Mouse (Mus musculus): ENCODE data around the gene Gabarap. TPM values are rescaled to one million over a fixed set of nuclear protein-coding genes. Genes with fewer than 3 reads are reported as not detected.
A peak's percentile ranks its signal among the peaks of the same experiment; 100 is the strongest.

Gabarap gene
- polyA plus RNA-seq, 1 experiment from 2014 or later: 507 TPM

DNA sequence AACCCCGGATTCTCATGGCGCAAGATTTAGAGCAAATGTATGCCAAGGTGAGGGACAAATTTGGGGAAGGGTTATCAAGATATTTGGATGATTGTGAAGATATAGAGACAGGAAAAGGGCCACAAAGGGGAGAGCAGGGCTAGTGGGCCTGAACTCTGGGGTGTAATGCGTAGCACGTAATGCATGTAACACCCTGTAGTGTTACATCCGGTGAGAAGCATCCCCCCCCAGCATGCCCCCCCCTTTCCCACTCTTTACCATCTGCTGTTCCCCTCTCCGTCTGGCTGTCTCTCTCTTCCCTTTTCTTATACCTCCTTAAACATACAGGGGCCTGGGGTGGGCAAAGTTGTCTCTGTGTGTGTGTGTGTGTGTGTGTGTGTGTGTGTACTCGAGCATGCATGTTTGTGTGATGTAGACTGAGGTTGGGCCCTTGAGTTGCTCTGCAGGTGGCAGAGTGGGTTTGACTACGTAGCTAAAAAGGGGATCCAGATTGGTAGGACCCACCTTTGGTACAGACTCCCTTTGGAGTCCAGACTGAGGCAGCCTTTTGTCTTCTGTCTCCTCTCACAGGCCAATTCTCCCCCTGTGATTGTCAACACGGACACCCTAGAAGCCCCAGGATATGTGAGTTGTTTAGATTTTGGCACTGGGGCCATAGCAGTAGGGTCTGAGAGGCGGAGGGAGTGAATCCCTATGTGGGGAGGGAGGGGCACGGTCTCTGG, 39.0 kb downstream of the Gabarap start:
- peak overlapping the region; percentile 98 for H3K27ac ChIP-seq
- peak overlapping the region; percentile 66 for H3K4me2 ChIP-seq
- H3K36me3 ChIP-seq (replicated peaks): peaks cover 28% of the 10 kb centered on the region
- H3K4me1 ChIP-seq: peaks cover 63% of the 10 kb centered on the region
- no peaks in the 10 kb centered on the region for H3K9me3 ChIP-seq
- WGBS: 14% methylated on average over 11 of the region's 11 CpGs
- ATAC-seq (replicated peaks): peak; percentile 62
- H3K9ac ChIP-seq: peak overlapping the region; percentile 40
- H3K4me3 ChIP-seq: peak overlapping the region; percentile 39
- no peaks in the 10 kb centered on the region for H3K27me3 ChIP-seq (replicated peaks)

DNA sequence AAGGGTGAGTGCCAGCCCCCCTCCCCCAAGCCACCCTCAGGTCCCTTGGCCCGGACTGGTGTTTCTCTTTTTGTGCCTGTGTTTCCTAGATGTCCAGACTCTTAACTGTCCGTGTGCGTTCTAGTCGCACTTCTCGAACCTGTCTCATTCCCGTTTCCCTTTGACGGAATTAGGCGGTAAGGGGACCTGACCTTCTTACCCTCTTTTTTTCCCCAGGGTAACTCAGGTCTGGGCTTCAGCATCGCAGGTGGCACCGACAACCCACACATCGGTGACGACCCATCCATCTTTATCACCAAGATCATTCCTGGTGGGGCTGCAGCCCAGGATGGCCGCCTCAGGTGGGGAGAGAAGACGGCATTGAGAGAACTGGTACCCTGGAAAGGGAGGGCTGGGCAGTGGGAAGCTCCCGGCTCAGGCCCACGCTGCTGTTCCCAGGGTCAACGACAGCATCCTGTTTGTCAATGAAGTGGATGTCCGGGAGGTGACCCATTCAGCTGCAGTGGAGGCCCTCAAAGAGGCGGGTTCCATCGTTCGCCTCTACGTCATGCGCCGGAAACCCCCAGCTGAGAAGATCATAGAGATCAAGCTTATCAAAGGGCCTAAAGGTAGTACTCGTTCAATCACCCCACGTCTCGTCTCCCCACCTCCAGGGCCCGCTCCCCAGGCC, 39.8 kb downstream of the Gabarap start:
- Histone ChIP-seq H3K9me3 (no peaks in the 10 kb centered on the region), H3K36me3 (replicated peaks) (peaks cover 28% of the 10 kb centered on the region), H3K4me2 (peak overlapping the region; percentile 66), H3K27ac (peak overlapping the region; percentile 98), H3K27me3 (replicated peaks) (no peaks in the 10 kb centered on the region), H3K9ac (peak overlapping the region; percentile 40; the same call in 1 of the 2 replicates), H3K4me1 (peaks cover 55% of the 10 kb centered on the region), H3K4me3 (peak overlapping the region; percentile 39)
- no peak for ATAC-seq (replicated peaks)
- WGBS: 92% methylated on average over 28 of the region's 28 CpGs

DNA sequence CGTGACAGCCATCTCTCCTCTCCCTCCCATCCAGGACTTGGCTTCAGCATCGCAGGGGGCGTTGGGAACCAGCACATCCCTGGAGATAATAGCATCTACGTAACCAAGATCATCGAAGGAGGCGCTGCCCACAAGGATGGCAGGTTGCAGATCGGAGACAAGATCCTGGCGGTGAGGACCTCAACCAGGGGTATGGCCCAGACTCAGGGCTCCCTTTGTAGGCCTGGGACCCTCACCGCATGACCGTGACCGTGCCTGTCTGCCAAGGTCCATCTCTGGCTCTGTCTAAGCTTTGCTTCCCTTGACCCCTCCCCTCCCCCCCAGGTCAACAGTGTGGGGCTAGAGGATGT, 40.4 kb downstream of the Gabarap start:
- no peak overlapping the region for H3K27ac ChIP-seq
- 96% methylated on average over 11 of the region's 11 CpGs for WGBS

DNA sequence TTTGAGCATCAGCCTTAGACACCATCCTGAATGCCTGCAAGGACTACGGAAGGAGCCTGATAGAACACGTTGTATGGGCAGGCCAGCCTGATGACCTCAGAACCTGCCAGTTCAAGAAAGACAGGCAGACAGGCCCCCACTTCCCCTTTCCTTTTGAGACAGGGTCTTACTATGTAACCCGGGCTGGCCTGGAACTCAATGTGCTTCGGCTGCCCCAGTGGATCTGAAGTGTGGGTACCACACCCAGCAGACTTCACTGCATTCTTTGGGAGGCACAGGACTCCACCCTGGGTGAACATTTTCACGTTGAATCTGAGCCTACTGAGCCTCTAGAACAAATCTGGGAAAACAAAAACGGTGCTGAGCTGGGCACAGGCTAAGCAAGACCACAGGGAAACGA, 47.2 kb downstream of the Gabarap start:
- no peak for ATAC-seq (replicated peaks)
- Histone ChIP-seq H3K4me3 (no peak overlapping the region), H3K4me2 (no peak overlapping the region), H3K36me3 (replicated peaks) (peaks cover 30% of the 10 kb centered on the region), H3K27ac (no peak overlapping the region), H3K27me3 (replicated peaks) (no peaks in the 10 kb centered on the region), H3K4me1 (no peaks in the 10 kb centered on the region), H3K9me3 (no peaks in the 10 kb centered on the region), H3K9ac (no peak overlapping the region)
- 85% methylated on average over 7 of the region's 7 CpGs for WGBS

More for the DNA sequence above, 40.4 kb downstream of the Gabarap start:
- Histone ChIP-seq H3K9ac (no peak overlapping the region), H3K36me3 (replicated peaks) (peaks cover 28% of the 10 kb centered on the region), H3K4me3 (no peak overlapping the region), H3K4me2 (no peak overlapping the region), H3K27me3 (replicated peaks) (no peaks in the 10 kb centered on the region), H3K9me3 (no peaks in the 10 kb centered on the region), H3K4me1 (peaks cover 50% of the 10 kb centered on the region)
- ATAC-seq (replicated peaks): no peak

DNA sequence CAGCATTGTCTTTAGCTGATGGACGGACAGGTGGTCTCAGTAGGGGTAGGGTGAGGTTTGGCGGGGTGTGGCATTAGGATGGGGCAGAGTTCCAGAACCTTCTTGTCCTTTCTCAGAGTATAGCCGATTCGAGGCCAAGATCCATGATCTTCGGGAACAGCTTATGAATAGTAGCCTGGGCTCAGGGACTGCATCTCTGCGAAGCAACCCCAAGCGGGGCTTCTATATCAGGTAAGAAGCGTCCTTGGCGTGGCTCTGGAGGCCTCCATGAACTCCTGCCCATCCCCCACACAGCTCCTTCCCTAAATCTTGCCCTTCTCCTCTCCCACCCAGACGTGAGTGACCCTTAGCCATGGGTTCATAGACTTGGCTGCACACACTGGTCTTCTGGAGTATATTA, 48.7 kb downstream of the Gabarap start:
- no peak overlapping the region for H3K9ac ChIP-seq
- H3K4me1 ChIP-seq: no peaks in the 10 kb centered on the region
- H3K27me3 ChIP-seq (replicated peaks): no peaks in the 10 kb centered on the region
- no peak for ATAC-seq (replicated peaks)
- WGBS: 93% methylated on average over 10 of the region's 10 CpGs
- H3K27ac ChIP-seq: no peak overlapping the region
- H3K36me3 ChIP-seq (replicated peaks): peaks cover 27% of the 10 kb centered on the region; the same call in 1 of the 2 replicates
- H3K9me3 ChIP-seq: no peaks in the 10 kb centered on the region
- no peak overlapping the region for H3K4me2 ChIP-seq
- H3K4me3 ChIP-seq: no peak overlapping the region

DNA sequence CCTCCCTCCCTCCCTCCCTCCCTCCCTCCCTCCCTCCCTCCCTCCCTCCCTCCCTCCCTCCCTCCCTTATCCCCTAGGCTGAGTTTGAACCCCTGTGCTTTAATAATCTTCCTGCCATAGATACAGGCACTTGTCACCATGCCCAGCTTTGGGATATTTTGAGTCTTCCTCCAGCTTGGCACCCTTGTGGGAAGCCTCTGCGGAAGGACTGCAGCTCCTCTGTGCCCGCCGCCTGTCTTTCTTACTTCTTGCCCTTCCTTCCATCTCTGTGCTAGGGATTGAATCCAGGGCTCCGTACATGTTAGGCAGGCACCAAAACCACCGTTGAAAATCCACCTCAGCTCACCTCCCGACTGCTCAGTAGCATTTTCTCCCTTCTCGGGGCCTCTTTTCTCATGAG, 49.2 kb downstream of the Gabarap start:
- 91% methylated on average over 7 of the region's 7 CpGs for WGBS
- H3K4me1 ChIP-seq: no peaks in the 10 kb centered on the region
- H3K27me3 ChIP-seq (replicated peaks): no peaks in the 10 kb centered on the region
- H3K9me3 ChIP-seq: no peaks in the 10 kb centered on the region
- ATAC-seq (replicated peaks): no peak
- no peak overlapping the region for H3K9ac ChIP-seq
- no peak overlapping the region for H3K4me2 ChIP-seq
- H3K27ac ChIP-seq: no peak overlapping the region
- H3K36me3 ChIP-seq (replicated peaks): peaks cover 32% of the 10 kb centered on the region; the same call in 1 of the 2 replicates
- H3K4me3 ChIP-seq: no peak overlapping the region

DNA sequence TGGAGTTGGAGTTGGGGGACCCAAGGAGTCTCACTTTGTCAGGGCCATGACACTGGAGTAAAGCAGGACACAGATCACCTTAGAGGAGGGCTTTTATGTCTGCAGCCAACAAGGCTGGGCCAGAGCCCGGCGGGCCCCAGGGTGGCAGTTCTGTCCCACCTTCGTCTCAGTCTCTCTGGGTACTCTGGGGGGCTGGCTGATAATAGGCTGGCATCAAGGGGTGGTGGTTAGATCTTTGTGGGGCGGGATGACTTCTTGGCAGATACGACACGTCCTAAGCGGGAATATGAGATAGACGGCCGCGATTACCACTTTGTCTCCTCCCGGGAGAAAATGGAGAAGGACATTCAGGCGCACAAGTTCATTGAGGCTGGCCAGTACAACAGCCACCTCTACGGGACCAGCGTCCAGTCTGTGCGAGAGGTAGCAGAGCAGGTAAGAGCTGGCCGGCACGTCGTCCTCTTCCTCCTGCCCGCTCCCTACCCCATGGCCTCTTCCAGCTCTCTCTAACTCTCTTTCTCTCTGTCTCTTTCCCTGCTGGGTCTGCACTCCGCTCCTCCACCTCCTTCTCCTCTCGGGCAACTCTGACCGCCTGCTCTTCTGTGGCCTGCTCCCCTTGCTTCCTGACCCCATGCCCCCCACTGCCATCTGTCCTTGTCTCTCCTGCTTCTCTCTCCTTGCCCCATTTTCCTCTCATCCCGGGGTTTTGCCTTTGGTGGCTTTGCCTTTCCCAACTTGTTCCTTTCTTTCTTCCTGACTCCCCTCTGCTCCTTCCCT, 51.6 kb downstream of the Gabarap start:
- no peak overlapping the region for H3K4me2 ChIP-seq
- no peaks in the 10 kb centered on the region for H3K9me3 ChIP-seq
- no peaks in the 10 kb centered on the region for H3K4me1 ChIP-seq
- WGBS: 92% methylated on average over 23 of the region's 23 CpGs
- H3K27ac ChIP-seq: no peak overlapping the region
- no peak overlapping the region for H3K4me3 ChIP-seq
- H3K27me3 ChIP-seq (replicated peaks): no peaks in the 10 kb centered on the region
- no peak overlapping the region for H3K9ac ChIP-seq
- H3K36me3 ChIP-seq (replicated peaks): peaks cover 36% of the 10 kb centered on the region; the same call in 1 of the 2 replicates
- ATAC-seq (replicated peaks): no peak

DNA sequence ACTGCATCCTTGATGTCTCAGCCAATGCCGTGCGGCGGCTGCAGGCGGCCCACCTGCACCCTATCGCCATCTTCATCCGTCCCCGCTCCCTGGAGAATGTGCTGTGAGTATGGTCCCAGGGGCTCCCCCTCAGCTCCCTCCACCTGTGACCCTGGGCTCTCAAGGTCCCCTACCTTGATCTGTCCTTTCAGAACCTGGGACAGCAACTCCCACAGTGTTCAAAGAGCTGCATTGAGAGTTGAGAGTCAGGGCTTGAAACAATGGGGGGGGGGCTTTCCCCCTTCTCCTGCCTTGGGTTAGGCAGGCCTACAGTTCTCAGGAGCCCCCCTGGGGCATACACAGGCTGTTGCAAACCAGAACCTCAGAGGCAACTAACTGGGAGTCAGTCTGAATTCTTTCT, 52.7 kb downstream of the Gabarap start:
- H3K9me3 ChIP-seq: no peaks in the 10 kb centered on the region
- H3K36me3 ChIP-seq (replicated peaks): peaks cover 30% of the 10 kb centered on the region; the same call in 1 of the 2 replicates
- no peak overlapping the region for H3K9ac ChIP-seq
- H3K4me3 ChIP-seq: no peak overlapping the region
- no peaks in the 10 kb centered on the region for H3K27me3 ChIP-seq (replicated peaks)
- no peak overlapping the region for H3K27ac ChIP-seq
- 82% methylated on average over 7 of the region's 7 CpGs for WGBS
- no peak for ATAC-seq (replicated peaks)
- H3K4me2 ChIP-seq: no peak overlapping the region
- no peaks in the 10 kb centered on the region for H3K4me1 ChIP-seq

MicroRNA genes within 50 kb of the gene (microRNA counts, 519-probe panel; counts per million panel counts)
- microRNA mmu-miR-324-3p (not detected), microRNA mmu-miR-324-5p (2,761 counts per million, percentile 60 among the panel's probes with 10 or more counts)

Small RNAs within 50 kb of the gene (microRNA-seq; reads per million reads assigned to microRNA genes)
- gene Gm44349: not detected
- gene Mir324: 3,734 reads per million, percentile 89 among the genes with 10 or more reads in this experiment

Other genes with a start within 250 kb of the Gabarap start
- 15.9 and 17.4 TPM in 2 replicates for gene Polr2a, start 232.5 kb upstream of the Gabarap start, polyA plus RNA-seq (2015; fragmentation: Nextera tagmentation; extraction: Ambion mirVana)
- gene Slc35g3, start 229.2 kb upstream of the Gabarap start, polyA plus RNA-seq (2015; fragmentation: Nextera tagmentation; extraction: Ambion mirVana): 0.17 and 0.26 TPM in 2 replicates
- 4.1 and 4.3 TPM in 2 replicates for gene Zbtb4, start 225.2 kb upstream of the Gabarap start, polyA plus RNA-seq (2015; fragmentation: Nextera tagmentation; extraction: Ambion mirVana)
- gene Chrnb1, start 195.2 kb upstream of the Gabarap start, polyA plus RNA-seq (2015; fragmentation: Nextera tagmentation; extraction: Ambion mirVana): 0.98 and 1.2 TPM in 2 replicates
- gene Fgf11, start 189.3 kb upstream of the Gabarap start, polyA plus RNA-seq (2015; fragmentation: Nextera tagmentation; extraction: Ambion mirVana): 3.7 and 4.5 TPM in 2 replicates
- 0.74 and 0.86 TPM in 2 replicates for gene Tmem102, start 185.5 kb upstream of the Gabarap start, polyA plus RNA-seq (2015; fragmentation: Nextera tagmentation; extraction: Ambion mirVana)
- gene Gm39566, start 175.8 kb upstream of the Gabarap start, polyA plus RNA-seq (2015; fragmentation: Nextera tagmentation; extraction: Ambion mirVana): not detected in 2 replicates
- gene Spem2, start 172.7 kb upstream of the Gabarap start, polyA plus RNA-seq (2015; fragmentation: Nextera tagmentation; extraction: Ambion mirVana): not detected in 2 replicates
- 0.55 and 0.65 TPM in 2 replicates for gene Spem1, start 169.0 kb upstream of the Gabarap start, polyA plus RNA-seq (2015; fragmentation: Nextera tagmentation; extraction: Ambion mirVana)
- 24.0 and 24.2 TPM in 2 replicates for gene Nlgn2, start 153.4 kb upstream of the Gabarap start, polyA plus RNA-seq (2015; fragmentation: Nextera tagmentation; extraction: Ambion mirVana)
- gene Tmem256, start 152.6 kb upstream of the Gabarap start, polyA plus RNA-seq (2015; fragmentation: Nextera tagmentation; extraction: Ambion mirVana): 318 and 320 TPM in 2 replicates
- gene Plscr3, start 144.8 kb upstream of the Gabarap start, polyA plus RNA-seq (2015; fragmentation: Nextera tagmentation; extraction: Ambion mirVana): 52.3 and 53.5 TPM in 2 replicates
- gene Tnk1, start 132.4 kb upstream of the Gabarap start, polyA plus RNA-seq (2015; fragmentation: Nextera tagmentation; extraction: Ambion mirVana): 0.10 and 0.28 TPM in 2 replicates
- not detected in 2 replicates for gene Tmem95, start 113.1 kb upstream of the Gabarap start, polyA plus RNA-seq (2015; fragmentation: Nextera tagmentation; extraction: Ambion mirVana)
- gene Kctd11, start 109.7 kb upstream of the Gabarap start, polyA plus RNA-seq (2015; fragmentation: Nextera tagmentation; extraction: Ambion mirVana): 1.7 and 1.9 TPM in 2 replicates
- gene Acap1, start 95.6 kb upstream of the Gabarap start, polyA plus RNA-seq (2015; fragmentation: Nextera tagmentation; extraction: Ambion mirVana): 0.46 and 0.52 TPM in 2 replicates
- gene 2810408A11Rik, start 90.2 kb upstream of the Gabarap start, polyA plus RNA-seq (2015; fragmentation: Nextera tagmentation; extraction: Ambion mirVana): 11.1 and 11.8 TPM in 2 replicates
- gene Neurl4, start 90.1 kb upstream of the Gabarap start, polyA plus RNA-seq (2015; fragmentation: Nextera tagmentation; extraction: Ambion mirVana): 23.2 and 24.2 TPM in 2 replicates
- gene Gps2, start 77.3 kb upstream of the Gabarap start, polyA plus RNA-seq (2015; fragmentation: Nextera tagmentation; extraction: Ambion mirVana): 77.6 and 86.6 TPM in 2 replicates
- gene Eif5a, start 69.2 kb upstream of the Gabarap start, polyA plus RNA-seq (2015; fragmentation: Nextera tagmentation; extraction: Ambion mirVana): 1,022 and 1,040 TPM in 2 replicates
- 5.6 and 6.4 TPM in 2 replicates for gene Ybx2, start 55.3 kb upstream of the Gabarap start, polyA plus RNA-seq (2015; fragmentation: Nextera tagmentation; extraction: Ambion mirVana)
- gene Slc2a4, start 43.0 kb upstream of the Gabarap start, polyA plus RNA-seq (2015; fragmentation: Nextera tagmentation; extraction: Ambion mirVana): 3.3 TPM in 2 replicates
- 0.58 and 0.59 TPM in 2 replicates for gene Cldn7, start 26.4 kb upstream of the Gabarap start, polyA plus RNA-seq (2015; fragmentation: Nextera tagmentation; extraction: Ambion mirVana)
- gene Ctdnep1, start 10.0 kb upstream of the Gabarap start, polyA plus RNA-seq (2015; fragmentation: Nextera tagmentation; extraction: Ambion mirVana): 22.5 and 25.4 TPM in 2 replicates
- 162 and 177 TPM in 2 replicates for gene Elp5, start 8.6 kb upstream of the Gabarap start, polyA plus RNA-seq (2015; fragmentation: Nextera tagmentation; extraction: Ambion mirVana)
- gene Phf23, start 4.6 kb downstream of the Gabarap start, polyA plus RNA-seq (2015; fragmentation: Nextera tagmentation; extraction: Ambion mirVana): 57.1 and 58.8 TPM in 2 replicates
- 30.4 and 31.0 TPM in 2 replicates for gene Dvl2, start 9.5 kb downstream of the Gabarap start, polyA plus RNA-seq (2015; fragmentation: Nextera tagmentation; extraction: Ambion mirVana)
- 57.2 and 57.6 TPM in 2 replicates for gene Acadvl, start 24.3 kb downstream of the Gabarap start, polyA plus RNA-seq (2015; fragmentation: Nextera tagmentation; extraction: Ambion mirVana)
- 27.8 and 30.4 TPM in 2 replicates for gene Dlg4, start 25.8 kb downstream of the Gabarap start, polyA plus RNA-seq (2015; fragmentation: Nextera tagmentation; extraction: Ambion mirVana)
- gene Asgr1, start 62.9 kb downstream of the Gabarap start, polyA plus RNA-seq (2015; fragmentation: Nextera tagmentation; extraction: Ambion mirVana): 3.7 and 3.8 TPM in 2 replicates
- gene Asgr2, start 101.5 kb downstream of the Gabarap start, polyA plus RNA-seq (2015; fragmentation: Nextera tagmentation; extraction: Ambion mirVana): not detected in 2 replicates
- gene Mgl2, start 139.2 kb downstream of the Gabarap start, polyA plus RNA-seq (2015; fragmentation: Nextera tagmentation; extraction: Ambion mirVana): 1.2 and 1.5 TPM in 2 replicates
- 0.89 and 2.1 TPM in 2 replicates for gene Clec10a, start 165.1 kb downstream of the Gabarap start, polyA plus RNA-seq (2015; fragmentation: Nextera tagmentation; extraction: Ambion mirVana)
- 6.4 and 8.6 TPM in 2 replicates for gene Slc16a11, start 221.6 kb downstream of the Gabarap start, polyA plus RNA-seq (2015; fragmentation: Nextera tagmentation; extraction: Ambion mirVana)
- gene Slc16a13, start 229.9 kb downstream of the Gabarap start, polyA plus RNA-seq (2015; fragmentation: Nextera tagmentation; extraction: Ambion mirVana): 14.2 and 15.0 TPM in 2 replicates
- 5.3 and 5.6 TPM in 2 replicates for gene Bcl6b, start 238.7 kb downstream of the Gabarap start, polyA plus RNA-seq (2015; fragmentation: Nextera tagmentation; extraction: Ambion mirVana)
- gene 0610010K14Rik, start 246.8 kb downstream of the Gabarap start, polyA plus RNA-seq (2015; fragmentation: Nextera tagmentation; extraction: Ambion mirVana): 173 TPM in 2 replicates
- 13.0 and 14.1 TPM in 2 replicates for gene Gm21988, start 248.7 kb downstream of the Gabarap start, polyA plus RNA-seq (2015; fragmentation: Nextera tagmentation; extraction: Ambion mirVana)
- gene Rnasek, start 248.7 kb downstream of the Gabarap start, polyA plus RNA-seq (2015; fragmentation: Nextera tagmentation; extraction: Ambion mirVana): 351 and 366 TPM in 2 replicates